In the genomic region with DNA sequence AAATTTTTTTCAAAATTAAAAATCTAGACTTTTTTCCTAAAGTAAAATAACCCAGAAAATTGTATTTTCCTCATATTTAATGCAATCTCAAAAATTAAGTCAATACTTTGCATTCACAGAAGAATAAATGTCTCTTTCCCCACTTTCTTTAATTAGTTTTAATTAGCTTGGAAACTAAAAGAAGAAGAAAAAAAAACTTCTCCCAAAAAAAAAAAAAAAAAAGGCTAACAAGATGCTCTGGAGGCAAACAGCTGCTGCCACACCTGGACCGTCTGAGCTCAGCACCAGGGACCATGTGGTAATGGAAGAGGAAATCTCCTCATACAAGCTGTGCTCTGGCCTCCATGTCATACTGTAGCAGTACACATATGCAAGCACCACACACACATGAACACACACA, we compare ENCODE assay signal across 21 mouse cellular contexts. TPM values are rescaled to one million over a fixed set of nuclear protein-coding genes. Genes with fewer than 3 reads are reported as not detected.
"Had no signal": no experiment of that assay in that cellular context is flagged by ENCODE, and none has a peak within 500 bp of the region (broad histone marks: within the 10 kb centered on the region; RNA-seq: fewer than 3 reads in every experiment).

No protein-coding gene starts in this region.

- H3K4me3 ChIP-seq: midbrain, embryonic 10.5 days; midbrain, embryonic 12.5 days; myocyte; neural tube, embryonic 13.5 days; neural tube, embryonic 15.5 days had no signal

- ATAC-seq: midbrain, embryonic 16.5 days had no signal

- H3K27ac ChIP-seq: midbrain, embryonic 10.5 days; midbrain, embryonic 12.5 days; neural tube, embryonic 13.5 days; neural tube, embryonic 15.5 days had no signal

- H3K4me2 ChIP-seq: lung, embryonic 14.5 days; midbrain, embryonic 12.5 days; neural tube, embryonic 13.5 days; neural tube, embryonic 15.5 days had no signal

- H3K9ac ChIP-seq: lung, embryonic 14.5 days; midbrain, embryonic 12.5 days; neural tube, embryonic 13.5 days; neural tube, embryonic 15.5 days had no signal

- DNase-seq: lung, adult 18-20 months; lung, embryonic 14.5 days; lung, postnatal 10 days; lung, postnatal 4 days; midbrain, embryonic 14.5 days; retina, postnatal 1 day; right cerebral cortex, adult 18-20 months; right cerebral cortex, postnatal 25 days; right cerebral cortex, postnatal 4 days; spleen, adult 18-20 months; thymus, adult 18-20 months; thymus, postnatal 14 days; thymus, postnatal 36 days had no signal

- H3K9me3 ChIP-seq: midbrain, embryonic 10.5 days; midbrain, embryonic 12.5 days; neural tube, embryonic 13.5 days; neural tube, embryonic 15.5 days had no signal

- H3K27me3 ChIP-seq: midbrain, embryonic 12.5 days; neural tube, embryonic 13.5 days; neural tube, embryonic 15.5 days had no signal

RNA-seq across cellular contexts. Expression of a gene that starts 50.9 kb away (rescaled TPM):
- total RNA-seq: megakaryocyte, adult 5-6 weeks; megakaryocyte-erythroid progenitor cell, adult 5-6 weeks had no signal
